Mouse (Mus musculus) heart, embryonic 11.5 days (tissue): ENCODE data around the gene Pla1a. TPM values are rescaled to one million over a fixed set of nuclear protein-coding genes. Genes with fewer than 3 reads are reported as not detected.

Source experiments
- ATAC-seq: fragments of 200-750 bp; cut with Nextera tagmentation; replicated peaks from 2 replicates; pipeline ENCODE4 v1.8.0; 2017; ENCODE audit warnings: moderate library complexity; ENCODE audit not compliant: insufficient number of reproducible peaks, low FRiP score, low TSS enrichment
- H3K27ac ChIP-seq: fragments of 300-500 bp; sonication (generic); 2 replicates; pipeline ENCODE4 v1.5.1; 2014; ENCODE audit warnings: mild to moderate bottlenecking, low read depth, low read length
- H3K27me3 ChIP-seq: fragments of 300-500 bp; sonication (generic); 2 replicates; pipeline ENCODE4 v1.6.1; 2014; ENCODE audit warnings: mild to moderate bottlenecking, low read length, mixed read lengths; ENCODE audit not compliant: control insufficient read depth, insufficient read depth
- H3K36me3 ChIP-seq: fragments of 300-500 bp; sonication (generic); 2 replicates; pipeline ENCODE4 v1.6.1; 2014; ENCODE audit warnings: mild to moderate bottlenecking, low read length, moderate library complexity, mixed read lengths; ENCODE audit not compliant: control insufficient read depth, insufficient read depth
- H3K4me1 ChIP-seq: fragments of 300-500 bp; sonication (generic); 2 replicates; pipeline ENCODE4 v1.6.1; 2014; ENCODE audit warnings: low read length; ENCODE audit not compliant: control insufficient read depth, insufficient read depth
- H3K4me2 ChIP-seq: fragments of 300-500 bp; sonication (generic); 2 replicates; pipeline ENCODE4 v1.6.1; 2014; ENCODE audit warnings: mild to moderate bottlenecking, moderate library complexity
- H3K4me3 ChIP-seq: fragments of 300-500 bp; sonication (generic); 2 replicates; pipeline ENCODE4 v1.5.1; 2014; ENCODE audit warnings: low read depth, low read length
- H3K9ac ChIP-seq: fragments of 300-500 bp; sonication (generic); 2 replicates; pipeline ENCODE4 v1.6.1; 2014; ENCODE audit warnings: mild to moderate bottlenecking, low read depth, low read length, moderate library complexity
- H3K9me3 ChIP-seq: fragments of 300-500 bp; sonication (generic); replicated peaks from 2 replicates; pipeline ENCODE4 v1.6.1; 2016; ENCODE audit warnings: low read length; ENCODE audit not compliant: control insufficient read depth
- WGBS: fragments of 180-500 bp; shearing (Covaris S2); extraction: QIAGEN DNeasy Blood & Tissue Kit; methylation state at CpG from one replicate; pipeline ENCODE4 v1.1.7; 2014; ENCODE audit not compliant: insufficient replicate concordance; 5-methylcytosine and 5-hydroxymethylcytosine counted together
- polyA plus RNA-seq: library from polyadenylated mRNA; unstranded; fragments of >200 nt; fragmentation: Nextera tagmentation; extraction: Ambion mirVana; gene quantifications from 2 replicates; pipeline ENCODE4 v1.2.1, GENCODE M21; 2014

The Pla1a gene
- polyA plus RNA-seq, 1 experiment from 2014 or later: 0.43 TPM

DNA sequence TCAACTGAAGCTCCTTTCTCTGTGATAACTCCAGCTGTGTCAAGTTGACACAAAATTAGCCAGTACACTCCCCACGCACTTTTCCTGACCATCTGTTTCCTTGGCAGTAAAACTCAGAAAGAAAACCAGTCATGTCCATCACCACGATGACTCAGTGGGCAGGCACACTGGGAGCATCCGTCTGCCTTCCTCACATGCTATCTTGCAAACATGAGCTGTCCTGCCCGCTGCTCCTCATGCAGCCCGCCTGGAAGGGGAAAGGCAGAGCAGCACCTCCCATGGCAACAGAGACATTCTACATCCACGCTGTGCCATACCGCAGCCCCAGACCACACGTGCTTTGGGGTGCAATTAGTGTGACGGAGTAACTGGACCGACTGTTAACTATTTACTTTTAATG is 64.6 kb downstream of the Pla1a start:
- no peak for ATAC-seq
- H3K36me3 ChIP-seq: peaks cover 3% of the 10 kb centered on the region; the same call in 1 of the 2 replicates
- peak overlapping the region; percentile 23; the same call in 1 of the 2 replicates for H3K4me3 ChIP-seq

GRCm38 (mm10) chr16:38366231-38366630 is 66.7 kb downstream of the Pla1a start:
- no peaks in the 10 kb centered on the region for H3K27me3 ChIP-seq
- ATAC-seq: no peak
- H3K36me3 ChIP-seq: peaks cover 3% of the 10 kb centered on the region; the same call in 1 of the 2 replicates
- no peaks in the 10 kb centered on the region for H3K9me3 ChIP-seq
- peak overlapping the region; percentile 68 for H3K4me2 ChIP-seq
- 50% methylated on average over 4 of the region's 4 CpGs for WGBS
- H3K27ac ChIP-seq: peak overlapping the region; percentile 99; the same call in 1 of the 2 replicates
- peaks cover 36% of the 10 kb centered on the region for H3K4me1 ChIP-seq
- peak overlapping the region; percentile 86 for H3K9ac ChIP-seq
- H3K4me3 ChIP-seq: peak overlapping the region; percentile 66

More for the DNA sequence above, 64.6 kb downstream of the Pla1a start:
- peak overlapping the region; percentile 52 for H3K4me2 ChIP-seq
- H3K9ac ChIP-seq: no peak overlapping the region
- peaks cover 31% of the 10 kb centered on the region for H3K4me1 ChIP-seq
- H3K27ac ChIP-seq: no peak overlapping the region
- no peaks in the 10 kb centered on the region for H3K27me3 ChIP-seq
- WGBS: 44% methylated on average over 10 of the region's 10 CpGs
- H3K9me3 ChIP-seq: no peaks in the 10 kb centered on the region

DNA sequence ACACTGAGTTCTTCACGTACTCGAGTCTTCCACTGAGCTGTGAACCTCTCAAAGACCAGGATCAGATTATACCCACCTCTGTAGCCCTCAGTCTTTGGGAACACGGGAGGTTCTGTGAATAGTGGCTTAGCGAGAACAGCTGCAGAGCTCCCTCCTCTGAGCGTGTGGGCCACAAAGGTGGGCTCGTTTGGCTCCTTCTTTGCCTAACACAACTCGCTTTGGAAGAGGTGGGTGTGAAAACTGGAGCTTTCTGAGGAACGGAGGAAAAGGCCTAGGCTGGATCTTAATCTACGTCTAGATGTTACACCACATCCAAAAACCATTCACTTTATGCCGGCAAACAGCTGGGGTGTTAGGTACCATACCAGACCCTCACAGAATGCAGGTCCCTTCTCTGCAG is 67.6 kb downstream of the Pla1a start:
- WGBS: 53% methylated on average over 10 of the region's 10 CpGs
- peaks cover 37% of the 10 kb centered on the region for H3K4me1 ChIP-seq
- H3K9ac ChIP-seq: peak overlapping the region; percentile 86

GRCm38 (mm10) chr16:38363657-38364056 is 69.3 kb downstream of the Pla1a start:
- Histone ChIP-seq H3K4me2 (peak overlapping the region; percentile 68), H3K27ac (peak overlapping the region; percentile 99), H3K36me3 (no peaks in the 10 kb centered on the region), H3K4me1 (peaks cover 35% of the 10 kb centered on the region), H3K9me3 (no peaks in the 10 kb centered on the region), H3K9ac (peak overlapping the region; percentile 86), H3K4me3 (peak overlapping the region; percentile 66), H3K27me3 (no peaks in the 10 kb centered on the region)
- no peak for ATAC-seq
- WGBS: 24% methylated on average over 7 of the region's 7 CpGs

More for the DNA sequence above, 67.6 kb downstream of the Pla1a start:
- H3K4me2 ChIP-seq: peak overlapping the region; percentile 68
- H3K27ac ChIP-seq: 0 out of 2 replicates have a peak overlapping the region, but pooled peaks have one; percentile 99
- ATAC-seq: no peak
- H3K27me3 ChIP-seq: no peaks in the 10 kb centered on the region
- peak overlapping the region; percentile 66 for H3K4me3 ChIP-seq
- peaks cover 3% of the 10 kb centered on the region; the same call in 1 of the 2 replicates for H3K36me3 ChIP-seq
- no peaks in the 10 kb centered on the region for H3K9me3 ChIP-seq

GRCm38 (mm10) chr16:38363256-38363595 is 69.7 kb downstream of the Pla1a start:
- H3K4me2 ChIP-seq: peak overlapping the region; percentile 68
- 12% methylated on average over 3 of the region's 3 CpGs for whole genome bisulfite sequencing

GRCm38 (mm10) chr16:38362493-38363255 is 70.3 kb downstream of the Pla1a start:
- Histone ChIP-seq H3K9ac (peak overlapping the region; percentile 86), H3K4me2 (peak overlapping the region; percentile 68), H3K4me3 (peak overlapping the region; percentile 66), H3K4me1 (peaks cover 32% of the 10 kb centered on the region), H3K9me3 (no peaks in the 10 kb centered on the region), H3K27me3 (no peaks in the 10 kb centered on the region), H3K27ac (peak overlapping the region; percentile 99), H3K36me3 (no peaks in the 10 kb centered on the region)
- 33% methylated on average over 20 of the region's 20 CpGs for WGBS
- no peak; the same call in 1 of the 2 replicates for ATAC-seq

More at GRCm38 (mm10) chr16:38363256-38363595, 69.7 kb downstream of the Pla1a start:
- no peaks in the 10 kb centered on the region for H3K36me3 ChIP-seq
- H3K27me3 ChIP-seq: no peaks in the 10 kb centered on the region
- peaks cover 32% of the 10 kb centered on the region for H3K4me1 ChIP-seq
- H3K4me3 ChIP-seq: peak overlapping the region; percentile 66
- peak overlapping the region; percentile 99 for H3K27ac ChIP-seq
- H3K9me3 ChIP-seq: no peaks in the 10 kb centered on the region
- ATAC-seq: no peak
- peak overlapping the region; percentile 86 for H3K9ac ChIP-seq

- WGBS: 11% methylated on average over 10 of the region's 10 CpGs
- H3K4me1 ChIP-seq: peaks cover 32% of the 10 kb centered on the region
- peak within 1 kb of the TSS; percentile 68 for H3K4me2 ChIP-seq
- H3K36me3 ChIP-seq: 0 out of 2 replicates have a peak, but pooled peaks cover under 1% of the 10 kb centered on the region
- H3K9ac ChIP-seq: peak within 1 kb of the TSS; percentile 86
- peak; percentile 73 for ATAC-seq
- H3K27me3 ChIP-seq: no peaks in the 10 kb centered on the region
- peak within 1 kb of the TSS; percentile 66 for H3K4me3 ChIP-seq
- H3K27ac ChIP-seq: peak within 1 kb of the TSS; percentile 99
- H3K9me3 ChIP-seq: no peaks in the 10 kb centered on the region
Observed at GRCm38 (mm10) chr16:38361933-38362332, 71.0 kb downstream of the Pla1a start, which contains the start of gene Popdc2. Gene Popdc2, plus strand, starts transcription at chr16:38362209.

- Histone ChIP-seq H3K36me3 (0 out of 2 replicates have a peak, but pooled peaks cover 3% of the 10 kb centered on the region), H3K4me3 (no peak overlapping the region), H3K4me1 (peaks cover 34% of the 10 kb centered on the region), H3K9ac (no peak overlapping the region), H3K9me3 (no peaks in the 10 kb centered on the region), H3K27me3 (no peaks in the 10 kb centered on the region), H3K27ac (no peak overlapping the region; the same call in 1 of the 2 replicates), H3K4me2 (no peak overlapping the region)
- ATAC-seq: no peak
- 39% methylated on average over 2 of the region's 2 CpGs for WGBS
Observed at GRCm38 (mm10) chr16:38360317-38360716, 72.6 kb downstream of the Pla1a start.
